Mouse (Mus musculus): ENCODE results near the gene Hmgxb4.

GRCm38 (mm10) chr8:75060022-75060421 lies 66.9 kb downstream of the Hmgxb4 start:
- TF ChIP-seq CTCF (IDR thresholded peaks at IDR 0.05; ENCODE audit: borderline replicate concordance, insufficient read depth, low read length) (no peak), POLR2A (IDR thresholded peaks at IDR 0.05; ENCODE audit: low read depth, low read length) (no peak)
